ENCODE assay signal across 19 mouse cellular contexts in the genomic region with DNA sequence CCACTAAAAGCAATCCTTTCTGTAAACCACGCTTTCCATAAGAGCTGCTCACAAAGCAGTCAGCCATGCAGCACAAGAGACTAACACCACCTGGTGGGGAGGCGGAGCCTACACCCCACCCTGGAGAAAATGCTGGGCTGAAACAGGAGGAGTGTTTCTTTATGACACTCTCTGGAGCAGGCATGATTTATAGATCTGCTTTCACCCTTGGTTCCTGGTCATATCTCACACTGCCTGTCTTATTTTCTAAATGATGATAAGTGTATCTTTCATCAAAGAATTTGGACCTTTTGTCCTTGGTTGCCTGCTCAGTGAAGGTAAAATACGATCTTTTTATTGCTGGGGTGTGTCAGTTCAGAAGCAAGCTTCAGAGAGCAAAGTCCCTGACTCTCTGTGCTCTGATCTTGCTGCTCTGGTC. TPM values are rescaled to one million over a fixed set of nuclear protein-coding genes. Genes with fewer than 3 reads are reported as not detected.
A peak's percentile ranks its signal among the peaks of the same experiment; 100 is the strongest.
DNase-seq lines count a peak whose midpoint lies in the region; ATAC-seq and TF ChIP-seq lines count a peak whose summit lies in the region.
"Had no signal": no experiment of that assay in that cellular context is flagged by ENCODE, and none has a peak within 500 bp of the region (broad histone marks: within the 10 kb centered on the region; RNA-seq: fewer than 3 reads in every experiment).

No protein-coding gene starts in this region.

- no peak for TF ChIP-seq POLR2A in small intestine, adult 2 months (IDR thresholded peaks at IDR 0.05; ENCODE audit: low read depth, low read length)

- no peak overlapping the region for H3K4me3 ChIP-seq in embryonic facial prominence, embryonic 14.5 days (ENCODE audit: low read depth, low read length)
- no peak overlapping the region for H3K4me3 ChIP-seq in embryonic facial prominence, embryonic 10.5 days
- H3K4me3 ChIP-seq in layer of hippocampus, adult 2 months = no peak overlapping the region
- H3K4me3 ChIP-seq in small intestine, adult 2 months (ENCODE audit: low read depth, low read length) = no peak overlapping the region
- H3K4me3 ChIP-seq: heart, adult 2 months; hindbrain, embryonic 13.5 days; limb, embryonic 13.5 days; lung, embryonic 15.5 days; megakaryocyte, embryonic 14.5 days; myocyte had no signal

- peak; percentile 40 for TF ChIP-seq CTCF in layer of hippocampus, adult 2 months (conservative IDR thresholded peaks at IDR 0.05)
- TF ChIP-seq CTCF in small intestine, adult 2 months (IDR thresholded peaks at IDR 0.05; ENCODE audit: extremely low read depth, insufficient read length, insufficient replicate concordance, low read depth, low read length) = no peak

- H3K9ac ChIP-seq in embryonic facial prominence, embryonic 14.5 days (ENCODE audit: low read depth, low read length) = no peak overlapping the region
- H3K9ac ChIP-seq: forebrain, postnatal 0 days; hindbrain, embryonic 13.5 days; limb, embryonic 13.5 days; lung, embryonic 15.5 days had no signal

- H3K4me2 ChIP-seq in embryonic facial prominence, embryonic 14.5 days (ENCODE audit: low read depth, low read length) = no peak overlapping the region
- H3K4me2 ChIP-seq: hindbrain, embryonic 13.5 days; limb, embryonic 13.5 days; lung, embryonic 15.5 days had no signal

- DNase-seq in embryonic facial prominence, embryonic 14.5 days (ENCODE audit: low spot score) = no peak
- no peak for DNase-seq in embryonic facial prominence, embryonic 10.5 days (ENCODE audit: low spot score)
- no peak for DNase-seq in layer of hippocampus, adult 2 months (ENCODE audit: low spot score in 2 of 2)
- DNase-seq in layer of hippocampus, adult 8-10 months (ENCODE audit: low spot score in 2 of 2) = no peak
- DNase-seq in R1 (ENCODE audit: low read depth, low spot score) = peak; percentile 43
- DNase-seq in urinary bladder, postnatal 36 days (ENCODE audit: low spot score in 2 of 2) = no peak
- no peak for DNase-seq in T-cell, adult 2 months (ENCODE audit: low spot score)
- DNase-seq: adrenal gland, postnatal 25 days; cerebellum, postnatal 14 days; forebrain, postnatal 0 days; gastrocnemius, postnatal 10 days; heart, adult 2 months; thymus, adult 2 months had no signal

- 0 out of 2 replicates have a peak, but pooled peaks have one; percentile 44 for ATAC-seq in embryonic facial prominence, embryonic 14.5 days (ENCODE audit: low read depth)
- ATAC-seq: forebrain, postnatal 0 days had no signal

- no peaks in the 10 kb centered on the region for H3K27me3 ChIP-seq in embryonic facial prominence, embryonic 14.5 days (replicated peaks; ENCODE audit: control insufficient read depth, insufficient read depth, low read length)
- H3K27me3 ChIP-seq in embryonic facial prominence, embryonic 10.5 days (replicated peaks; ENCODE audit: low read depth, poor library complexity, severe bottlenecking) = no peaks in the 10 kb centered on the region
- no peaks in the 10 kb centered on the region for H3K27me3 ChIP-seq in small intestine, adult 2 months (ENCODE audit: control insufficient read depth, insufficient read depth, low read length)
- H3K27me3 ChIP-seq: hindbrain, embryonic 13.5 days; limb, embryonic 13.5 days; lung, embryonic 15.5 days; megakaryocyte, embryonic 14.5 days had no signal

- H3K27ac ChIP-seq in embryonic facial prominence, embryonic 14.5 days (replicated peaks; ENCODE audit: low read depth, low read length) = no peak overlapping the region
- H3K27ac ChIP-seq in embryonic facial prominence, embryonic 10.5 days (replicated peaks) = no peak overlapping the region
- H3K27ac ChIP-seq in layer of hippocampus, adult 2 months = peak overlapping the region; percentile 39
- peak overlapping the region; percentile 87 for H3K27ac ChIP-seq in small intestine, adult 2 months (ENCODE audit: insufficient read depth, low read depth, low read length)
- H3K27ac ChIP-seq: heart, adult 2 months; hindbrain, embryonic 13.5 days; limb, embryonic 13.5 days; lung, embryonic 15.5 days had no signal

- no peaks in the 10 kb centered on the region for H3K4me1 ChIP-seq in embryonic facial prominence, embryonic 14.5 days (ENCODE audit: control insufficient read depth, insufficient read depth, low read length)
- H3K4me1 ChIP-seq in embryonic facial prominence, embryonic 10.5 days = peaks cover 6% of the 10 kb centered on the region; the same call in 1 of the 2 replicates
- peaks cover 13% of the 10 kb centered on the region; the same call in 1 of the 2 replicates for H3K4me1 ChIP-seq in small intestine, adult 2 months (ENCODE audit: control insufficient read depth, insufficient read depth, insufficient read length, low read length)
- H3K4me1 ChIP-seq: hindbrain, embryonic 13.5 days had no signal

- peaks cover 77% of the 10 kb centered on the region for H3K36me3 ChIP-seq in embryonic facial prominence, embryonic 14.5 days (ENCODE audit: control insufficient read depth, insufficient read depth, low read length)
- peaks cover 80% of the 10 kb centered on the region for H3K36me3 ChIP-seq in embryonic facial prominence, embryonic 10.5 days (replicated peaks)
- H3K36me3 ChIP-seq in small intestine, adult 2 months (ENCODE audit: control insufficient read depth, insufficient read depth, low read length) = peaks cover 25% of the 10 kb centered on the region

- WGBS in embryonic facial prominence, embryonic 14.5 days = 55% methylated on average over 3 of the region's 3 CpGs
- WGBS in embryonic facial prominence, embryonic 10.5 days = 63% methylated on average over 3 of the region's 3 CpGs
- 31% methylated on average over 3 of the region's 3 CpGs for WGBS in small intestine, adult 2 months

- H3K9me3 ChIP-seq in embryonic facial prominence, embryonic 14.5 days (ENCODE audit: control insufficient read depth, low read length) = no peaks in the 10 kb centered on the region
- no peaks in the 10 kb centered on the region for H3K9me3 ChIP-seq in embryonic facial prominence, embryonic 10.5 days
- H3K9me3 ChIP-seq: hindbrain, embryonic 13.5 days; limb, embryonic 13.5 days; lung, embryonic 15.5 days; megakaryocyte, embryonic 14.5 days had no signal

RNA-seq across cellular contexts. Expression of gene Donson, which starts 14.2 kb away (rescaled TPM):
- 17.8 and 21.7 TPM in 2 replicates for polyA plus RNA-seq in embryonic facial prominence, embryonic 14.5 days (2014; fragmentation: Nextera tagmentation; extraction: Ambion mirVana)
- polyA plus RNA-seq in embryonic facial prominence, embryonic 10.5 days (2016; fragmentation: Nextera tagmentation; extraction: Ambion mirVana) = 31.9 and 37.5 TPM in 2 replicates
- total RNA-seq in layer of hippocampus, adult 2 months (2021) = 10 to 100 TPM; 24.4 to 28.8 TPM
- 10 to 100 TPM; 20.7 to 25.7 (median 22.6) TPM for total RNA-seq in layer of hippocampus, adult 8-10 months (2022)
- 3.8 and 8.6 TPM in 2 replicates for polyA plus RNA-seq in small intestine, adult 2 months (2012; rRNA removed)

RNA-seq across cellular contexts. Expression of gene Cryzl1, which starts 26.0 kb away (rescaled TPM):
- 61.6 and 61.8 TPM in 2 replicates for polyA plus RNA-seq in embryonic facial prominence, embryonic 14.5 days (2014; fragmentation: Nextera tagmentation; extraction: Ambion mirVana)
- 60.0 and 63.7 TPM in 2 replicates for polyA plus RNA-seq in embryonic facial prominence, embryonic 10.5 days (2016; fragmentation: Nextera tagmentation; extraction: Ambion mirVana)
- 100 to 1,000 TPM; 104 to 111 TPM for total RNA-seq in layer of hippocampus, adult 2 months (2021)
- total RNA-seq in layer of hippocampus, adult 8-10 months (2022) = 100 to 1,000 TPM; 106 to 131 (median 119) TPM
- 7.3 and 11.8 TPM in 2 replicates for polyA plus RNA-seq in small intestine, adult 2 months (2012; rRNA removed)

RNA-seq across cellular contexts. Expression of gene Itsn1, which starts 26.3 kb away (rescaled TPM):
- 28.1 and 30.1 TPM in 2 replicates for polyA plus RNA-seq in embryonic facial prominence, embryonic 14.5 days (2014; fragmentation: Nextera tagmentation; extraction: Ambion mirVana)
- polyA plus RNA-seq in embryonic facial prominence, embryonic 10.5 days (2016; fragmentation: Nextera tagmentation; extraction: Ambion mirVana) = 40.1 and 43.5 TPM in 2 replicates
- total RNA-seq in layer of hippocampus, adult 2 months (2021) = 100 to 1,000 TPM; 160 to 176 TPM
- total RNA-seq in layer of hippocampus, adult 8-10 months (2022) = 100 to 1,000 TPM; 141 to 206 (median 179) TPM
- polyA plus RNA-seq in small intestine, adult 2 months (2012; rRNA removed) = 6.8 and 15.6 TPM in 2 replicates

RNA-seq across cellular contexts. Expression of gene Son, which starts 55.5 kb away (rescaled TPM):
- polyA plus RNA-seq in embryonic facial prominence, embryonic 14.5 days (2014; fragmentation: Nextera tagmentation; extraction: Ambion mirVana) = 145 and 157 TPM in 2 replicates
- polyA plus RNA-seq in embryonic facial prominence, embryonic 10.5 days (2016; fragmentation: Nextera tagmentation; extraction: Ambion mirVana) = 112 and 119 TPM in 2 replicates
- 100 to 1,000 TPM; 259 to 285 TPM for total RNA-seq in layer of hippocampus, adult 2 months (2021)
- 100 to 1,000 TPM; 240 to 273 (median 257) TPM for total RNA-seq in layer of hippocampus, adult 8-10 months (2022)
- polyA plus RNA-seq in small intestine, adult 2 months (2012; rRNA removed) = 41.6 and 67.5 TPM in 2 replicates

RNA-seq across cellular contexts. Expression of gene Gart, which starts 56.0 kb away (rescaled TPM):
- polyA plus RNA-seq in embryonic facial prominence, embryonic 14.5 days (2014; fragmentation: Nextera tagmentation; extraction: Ambion mirVana) = 84.5 and 96.3 TPM in 2 replicates
- polyA plus RNA-seq in embryonic facial prominence, embryonic 10.5 days (2016; fragmentation: Nextera tagmentation; extraction: Ambion mirVana) = 168 and 185 TPM in 2 replicates
- 10 to 100 TPM; 52.9 to 54.3 TPM for total RNA-seq in layer of hippocampus, adult 2 months (2021)
- total RNA-seq in layer of hippocampus, adult 8-10 months (2022) = 10 to 100 TPM; 51.4 to 67.0 (median 56.2) TPM
- 10.9 and 22.3 TPM in 2 replicates for polyA plus RNA-seq in small intestine, adult 2 months (2012; rRNA removed)

Comparison
In these comparisons a context has a peak if more than half of its experiments do, and no peak if none do; other contexts are left out.
1. H3K27ac ChIP-seq: peak in layer of hippocampus, adult 2 months (single experiment) and small intestine, adult 2 months (single experiment); none in embryonic facial prominence, embryonic 14.5 days (single experiment) and embryonic facial prominence, embryonic 10.5 days (single experiment).